Mouse (Mus musculus) C2C12 (cell line): ENCODE results near the gene Gm21830. TPM values are rescaled to one million over a fixed set of nuclear protein-coding genes. Genes with fewer than 3 reads are reported as not detected.

Experiments used
- H3K27me3 ChIP-seq: one replicate; pipeline ENCODE4 v1.6.1; 2011; ENCODE audit not compliant: control insufficient read depth, insufficient read depth, insufficient read length
- H3K36me3 ChIP-seq: one replicate; pipeline ENCODE4 v1.6.1; 2011; ENCODE audit not compliant: control insufficient read depth, insufficient read depth
- H3K4me3 ChIP-seq: one replicate; pipeline ENCODE4 v1.5.1; 2011; ENCODE audit warnings: mild to moderate bottlenecking, control low read depth; ENCODE audit not compliant: poor library complexity, insufficient read depth, severe bottlenecking
- H3K79me2 ChIP-seq: one replicate; pipeline ENCODE4 v1.6.1; 2011; ENCODE audit not compliant: control insufficient read depth, insufficient read depth
- H3K79me3 ChIP-seq: one replicate; pipeline ENCODE4 v1.6.1; 2011; ENCODE audit warnings: low read depth, control low read depth
- H3ac ChIP-seq: one replicate; pipeline ENCODE3; 2011; ENCODE audit warnings: low read depth; ENCODE audit not compliant: control insufficient read depth, insufficient read length
- CEBPB ChIP-seq: IDR thresholded peaks from one replicate; pipeline ENCODE4 v1.6.1; 2011; ENCODE audit warnings: low read depth, mild to moderate bottlenecking, control low read depth, moderate library complexity
- CTCF ChIP-seq: IDR thresholded peaks from one replicate; pipeline ENCODE4 v1.5.1; 2011; ENCODE audit not compliant: control insufficient read depth, insufficient read depth, insufficient read length
- FOSL1 ChIP-seq: IDR thresholded peaks from one replicate; pipeline ENCODE4 v1.8.0; 2011; ENCODE audit warnings: mild to moderate bottlenecking, low read length; ENCODE audit not compliant: poor library complexity, insufficient read depth, severe bottlenecking
- MAX ChIP-seq: IDR thresholded peaks from one replicate; pipeline ENCODE4 v1.6.1; 2011; ENCODE audit warnings: mild to moderate bottlenecking, control low read depth
- MYOD1 ChIP-seq: IDR thresholded peaks from one replicate; pipeline ENCODE4 v1.6.1; 2011; ENCODE audit warnings: low read depth; ENCODE audit not compliant: control insufficient read depth, insufficient read length
- MYOG ChIP-seq: IDR thresholded peaks from one replicate; pipeline ENCODE4 v1.6.1; 2011; ENCODE audit not compliant: control insufficient read depth, insufficient read length; ENCODE audit errors: extremely low read depth
- USF1 ChIP-seq: IDR thresholded peaks from one replicate; pipeline ENCODE4 v1.6.1; 2011; ENCODE audit warnings: low read depth, mild to moderate bottlenecking, control low read depth, moderate library complexity
- polyA plus RNA-seq: library from polyadenylated mRNA; unstranded; fragments of >200 nt; fragmentation: generic; extraction: Trizol; gene quantifications from one replicate; pipeline ENCODE4 v1.2.1, GENCODE M21; 2012; ENCODE audit warnings: missing spikeins

Gm21830 gene
- polyA plus RNA-seq, 1 experiment = not detected

DNA sequence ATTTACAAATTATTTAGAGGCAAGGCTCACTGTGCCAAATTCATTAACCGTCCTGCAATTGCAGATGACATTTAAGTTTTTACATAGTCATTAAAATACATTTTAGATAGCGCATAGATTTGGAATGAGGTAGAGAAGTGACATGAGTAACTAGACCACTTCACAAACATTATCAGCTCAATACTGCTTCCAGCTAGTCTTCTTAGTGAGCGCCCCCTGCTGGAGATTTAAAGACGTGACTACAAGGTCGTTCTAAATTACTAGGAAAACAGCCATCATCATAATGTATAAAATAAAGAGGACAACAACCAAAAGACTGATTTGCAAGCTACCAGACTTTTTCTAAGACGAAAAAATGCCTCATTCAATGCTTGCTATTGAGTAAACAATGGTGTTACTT lies 64.2 kb downstream of the Gm21830 start:
- Histone ChIP-seq H3K4me3 (no peak overlapping the region), H3ac (no peak overlapping the region), H3K27me3 (no peaks in the 10 kb centered on the region), H3K79me3 (no peaks in the 10 kb centered on the region), H3K36me3 (no peaks in the 10 kb centered on the region), H3K79me2 (no peaks in the 10 kb centered on the region)
- no peak for TF ChIP-seq MYOD1
- no peak for TF ChIP-seq FOSL1
- no peak for TF ChIP-seq CTCF
- TF ChIP-seq MYOG = no peak
- no peak for TF ChIP-seq CEBPB
- TF ChIP-seq USF1 = no peak

DNA sequence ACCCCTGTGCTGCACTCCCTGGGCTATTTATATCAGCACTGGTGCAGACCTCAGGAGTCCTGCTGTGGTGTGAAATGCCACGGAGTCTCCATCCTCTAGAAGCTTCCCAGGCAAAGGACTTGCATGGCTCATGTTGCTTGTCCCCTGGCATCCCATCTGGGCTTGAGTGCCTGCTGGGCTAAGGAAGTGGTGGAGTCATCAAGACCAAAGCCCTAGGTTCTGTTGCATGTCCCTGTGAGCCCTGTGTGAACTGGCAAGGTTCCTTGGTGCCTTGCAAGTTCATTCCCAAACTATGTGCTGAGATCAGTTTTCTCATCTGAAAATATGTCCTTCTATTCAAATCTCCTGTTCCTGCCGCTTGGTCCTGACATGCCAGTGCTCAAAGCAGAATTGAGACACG lies 67.5 kb downstream of the Gm21830 start:
- Histone ChIP-seq H3K27me3 (no peaks in the 10 kb centered on the region), H3K36me3 (no peaks in the 10 kb centered on the region), H3K79me2 (no peaks in the 10 kb centered on the region), H3ac (no peak overlapping the region), H3K4me3 (no peak overlapping the region), H3K79me3 (no peaks in the 10 kb centered on the region)
- TF ChIP-seq MAX = no peak

Other genes starting within 250 kb of the Gm21830 start
- gene Gm26727, start 19.5 kb downstream of the Gm21830 start, polyA plus RNA-seq = not detected
- gene Xirp2, start 32.3 kb downstream of the Gm21830 start, polyA plus RNA-seq = not detected
- gene B3galt1, start 152.1 kb downstream of the Gm21830 start, polyA plus RNA-seq = 1.4 TPM